Mouse (Mus musculus): ENCODE measurements around the gene Ackr2.

GRCm38 (mm10) chr9:121950418-121951113, 52.4 kb downstream of the Ackr2 start, which contains the start of gene Fam198a:
- TF ChIP-seq CTCF (IDR thresholded peaks at IDR 0.05) (no peak), EP300 (IDR thresholded peaks at IDR 0.05; ENCODE audit: insufficient read depth, low read depth, low read length) (no peak)

All from heart, adult 2 months (tissue).